Mouse (Mus musculus) liver, embryonic 16.5 days (tissue): ENCODE results near the gene Atp1a1. TPM values are rescaled to one million over a fixed set of nuclear protein-coding genes. Genes with fewer than 3 reads are reported as not detected.

ENCODE experiments used
- ATAC-seq: fragments of 200-750 bp; cut with Nextera tagmentation; 2 replicates; pipeline ENCODE4 v1.8.0; 2017; ENCODE audit warnings: low read depth, mild to moderate bottlenecking, moderate number of reproducible peaks, moderate library complexity
- H3K27ac ChIP-seq: fragments of 300-500 bp; sonication (generic); 2 replicates; pipeline ENCODE4 v1.5.1; 2014; ENCODE audit warnings: mild to moderate bottlenecking, low read length
- H3K27me3 ChIP-seq: fragments of 300-500 bp; sonication (generic); 2 replicates; pipeline ENCODE4 v1.6.1; 2014; ENCODE audit warnings: low read depth, low read length, mixed read lengths; ENCODE audit not compliant: control insufficient read depth, insufficient read depth
- H3K36me3 ChIP-seq: fragments of 300-500 bp; sonication (generic); 2 replicates; pipeline ENCODE4 v1.6.1; 2014; ENCODE audit warnings: mild to moderate bottlenecking; ENCODE audit not compliant: control insufficient read depth, insufficient read depth
- H3K4me1 ChIP-seq: fragments of 300-500 bp; sonication (generic); 2 replicates; pipeline ENCODE4 v1.6.1; 2014; ENCODE audit warnings: low read depth, low read length, mixed read lengths; ENCODE audit not compliant: control insufficient read depth
- H3K4me2 ChIP-seq: fragments of 300-500 bp; sonication (generic); 2 replicates; pipeline ENCODE4 v1.6.1; 2014; ENCODE audit warnings: low read depth, low read length, mixed read lengths
- H3K4me3 ChIP-seq: fragments of 300-500 bp; sonication (generic); 2 replicates; pipeline ENCODE4 v1.5.1; 2014; ENCODE audit warnings: low read depth, mild to moderate bottlenecking, low read length
- H3K9ac ChIP-seq: fragments of 300-500 bp; sonication (generic); 2 replicates; pipeline ENCODE4 v1.6.1; 2014; ENCODE audit warnings: low read depth, low read length
- H3K9me3 ChIP-seq: fragments of 300-500 bp; sonication (generic); replicated peaks from 2 replicates; pipeline ENCODE4 v1.6.1; 2016; ENCODE audit warnings: low read length; ENCODE audit not compliant: control insufficient read depth
- WGBS: fragments of 180-500 bp; shearing (Covaris S2); extraction: QIAGEN DNeasy Blood & Tissue Kit; methylation state at CpG from one replicate; pipeline ENCODE4 v1.1.7; 2014; ENCODE audit not compliant: insufficient replicate concordance; 5-methylcytosine and 5-hydroxymethylcytosine counted together
- polyA plus RNA-seq: library from polyadenylated mRNA; unstranded; fragments of >200 nt; fragmentation: Nextera tagmentation; extraction: Ambion mirVana; gene quantifications from 2 replicates; pipeline ENCODE4 v1.2.1, GENCODE M21; 2015

The Atp1a1 gene
- polyA plus RNA-seq, 1 experiment from 2014 or later = 45.4 TPM

GRCm38 (mm10) chr3:101570747-101571514, 33.6 kb downstream of the Atp1a1 start:
- 71% methylated on average over 6 of the region's 6 CpGs for WGBS
- ATAC-seq = peak; percentile 35; the same call in 1 of the 2 replicates
- H3K4me2 ChIP-seq = no peak overlapping the region

DNA sequence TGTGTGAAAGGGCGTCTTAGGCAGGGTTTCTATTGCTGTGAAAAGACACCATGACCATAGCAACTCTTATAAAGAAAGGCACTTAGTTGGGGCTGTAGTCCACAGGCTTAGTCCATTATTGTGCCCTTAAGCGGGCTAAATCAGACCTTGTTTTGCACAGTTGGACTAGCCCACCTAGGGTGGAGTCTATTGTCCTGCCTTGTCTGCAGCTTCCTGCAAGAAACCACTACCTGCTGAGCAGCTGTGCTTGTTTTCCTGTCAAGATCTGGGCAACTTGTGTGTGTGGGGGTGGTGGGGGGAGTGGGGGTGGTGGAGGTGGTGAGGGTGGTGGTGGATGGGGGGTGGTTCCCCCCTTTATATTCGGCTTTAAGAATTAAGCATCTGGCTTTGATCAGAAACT, 34.2 kb downstream of the Atp1a1 start:
- H3K4me1 ChIP-seq = no peaks in the 10 kb centered on the region
- H3K9ac ChIP-seq = no peak overlapping the region
- no peaks in the 10 kb centered on the region for H3K27me3 ChIP-seq
- H3K4me2 ChIP-seq = no peak overlapping the region
- H3K36me3 ChIP-seq = no peaks in the 10 kb centered on the region
- H3K27ac ChIP-seq = no peak overlapping the region
- ATAC-seq = no peak
- H3K9me3 ChIP-seq = no peaks in the 10 kb centered on the region
- WGBS = 73% methylated on average over 3 of the region's 3 CpGs
- no peak overlapping the region for H3K4me3 ChIP-seq

More at GRCm38 (mm10) chr3:101570747-101571514, 33.6 kb downstream of the Atp1a1 start:
- H3K27me3 ChIP-seq = no peaks in the 10 kb centered on the region
- no peak overlapping the region for H3K9ac ChIP-seq
- no peaks in the 10 kb centered on the region for H3K9me3 ChIP-seq
- no peak overlapping the region for H3K27ac ChIP-seq
- no peak overlapping the region for H3K4me3 ChIP-seq
- H3K4me1 ChIP-seq = no peaks in the 10 kb centered on the region
- H3K36me3 ChIP-seq = peaks cover 3% of the 10 kb centered on the region; the same call in 1 of the 2 replicates

DNA sequence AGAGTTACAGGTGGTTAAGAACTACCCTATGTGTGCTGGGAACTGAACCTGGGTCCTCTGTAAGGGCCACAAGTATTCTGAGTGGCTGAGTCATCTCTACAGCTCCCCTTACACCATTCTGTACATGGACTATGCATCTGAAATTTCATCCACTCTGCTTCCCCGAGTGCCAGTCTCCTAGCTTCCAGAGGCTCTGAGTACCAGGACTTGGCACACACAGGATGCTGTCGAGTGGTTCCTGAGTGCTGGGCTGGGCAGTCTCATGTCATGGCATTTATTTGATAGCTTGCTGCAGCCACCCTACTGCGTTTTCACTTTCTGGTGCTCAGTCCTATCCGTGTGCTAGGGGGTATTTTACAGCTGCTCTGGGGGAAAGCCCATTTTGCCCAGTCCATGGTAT, 35.9 kb downstream of the Atp1a1 start:
- no peak for ATAC-seq
- H3K9me3 ChIP-seq = no peaks in the 10 kb centered on the region
- no peak overlapping the region for H3K4me3 ChIP-seq
- no peak overlapping the region for H3K4me2 ChIP-seq
- no peaks in the 10 kb centered on the region for H3K4me1 ChIP-seq
- whole genome bisulfite sequencing = 67% methylated on average over 4 of the region's 4 CpGs
- H3K27me3 ChIP-seq = no peaks in the 10 kb centered on the region
- no peak overlapping the region for H3K9ac ChIP-seq
- H3K36me3 ChIP-seq = no peaks in the 10 kb centered on the region
- no peak overlapping the region for H3K27ac ChIP-seq

DNA sequence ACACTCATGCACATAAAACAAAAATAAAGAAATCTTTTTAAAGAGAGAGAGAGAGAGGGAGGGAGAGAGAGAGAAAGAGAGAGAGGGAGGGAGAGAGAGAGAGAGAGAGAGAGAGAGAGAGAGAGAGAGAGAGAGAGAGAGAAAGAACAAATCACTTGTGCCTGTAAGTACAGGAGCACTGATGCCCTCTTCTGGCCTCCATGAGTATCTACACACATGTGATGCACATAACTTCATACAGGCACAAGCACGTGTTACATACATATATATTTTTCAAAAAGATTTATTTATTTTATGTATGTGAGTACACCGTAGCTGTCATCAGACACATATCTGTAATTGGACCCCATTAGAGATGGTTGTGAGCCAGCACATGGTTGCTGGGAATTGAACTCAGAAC, 40.5 kb downstream of the Atp1a1 start:
- WGBS = 92% methylated on average over 2 of the region's 2 CpGs
- Histone ChIP-seq H3K27me3 (no peaks in the 10 kb centered on the region), H3K4me1 (peaks cover 19% of the 10 kb centered on the region), H3K27ac (no peak overlapping the region), H3K9ac (no peak overlapping the region), H3K4me2 (no peak overlapping the region), H3K36me3 (no peaks in the 10 kb centered on the region), H3K4me3 (no peak overlapping the region), H3K9me3 (no peaks in the 10 kb centered on the region)
- ATAC-seq = no peak

GRCm38 (mm10) chr3:101562510-101563209, 41.8 kb downstream of the Atp1a1 start:
- Histone ChIP-seq H3K9ac (no peak overlapping the region), H3K27ac (peak overlapping the region; percentile 41), H3K36me3 (no peaks in the 10 kb centered on the region), H3K4me1 (peaks cover 19% of the 10 kb centered on the region), H3K9me3 (no peaks in the 10 kb centered on the region), H3K27me3 (no peaks in the 10 kb centered on the region), H3K4me3 (no peak overlapping the region), H3K4me2 (peak overlapping the region; percentile 18; the same call in 1 of the 2 replicates)
- ATAC-seq = peak; percentile 83
- WGBS = 23% methylated on average over 10 of the region's 10 CpGs

DNA sequence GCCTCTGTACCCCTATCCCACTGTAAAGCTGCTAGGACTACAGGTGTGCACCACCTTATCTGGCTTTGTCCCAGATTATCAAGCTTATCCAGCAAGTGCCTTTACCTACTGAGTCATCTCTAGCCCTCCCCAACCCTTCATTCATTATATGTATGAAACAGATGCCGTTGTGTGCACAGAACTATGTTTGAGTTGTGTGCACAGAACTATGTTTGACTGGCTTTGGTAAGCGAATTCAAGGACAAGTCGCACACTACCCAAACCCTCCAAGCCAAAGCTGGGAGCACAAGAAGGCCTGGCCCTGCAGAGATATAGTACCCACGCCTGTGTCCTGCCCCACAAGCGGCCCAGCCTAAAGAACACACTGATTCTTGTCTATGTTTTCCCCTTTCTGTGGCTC, 42.5 kb downstream of the Atp1a1 start:
- H3K36me3 ChIP-seq = no peaks in the 10 kb centered on the region
- no peak overlapping the region for H3K4me2 ChIP-seq
- H3K4me1 ChIP-seq = peaks cover 19% of the 10 kb centered on the region
- H3K9me3 ChIP-seq = no peaks in the 10 kb centered on the region
- H3K27me3 ChIP-seq = no peaks in the 10 kb centered on the region
- H3K4me3 ChIP-seq = no peak overlapping the region
- 51% methylated on average over 5 of the region's 5 CpGs for WGBS
- no peak overlapping the region for H3K9ac ChIP-seq
- H3K27ac ChIP-seq = 0 out of 2 replicates have a peak overlapping the region, but pooled peaks have one; percentile 11
- ATAC-seq = no peak

DNA sequence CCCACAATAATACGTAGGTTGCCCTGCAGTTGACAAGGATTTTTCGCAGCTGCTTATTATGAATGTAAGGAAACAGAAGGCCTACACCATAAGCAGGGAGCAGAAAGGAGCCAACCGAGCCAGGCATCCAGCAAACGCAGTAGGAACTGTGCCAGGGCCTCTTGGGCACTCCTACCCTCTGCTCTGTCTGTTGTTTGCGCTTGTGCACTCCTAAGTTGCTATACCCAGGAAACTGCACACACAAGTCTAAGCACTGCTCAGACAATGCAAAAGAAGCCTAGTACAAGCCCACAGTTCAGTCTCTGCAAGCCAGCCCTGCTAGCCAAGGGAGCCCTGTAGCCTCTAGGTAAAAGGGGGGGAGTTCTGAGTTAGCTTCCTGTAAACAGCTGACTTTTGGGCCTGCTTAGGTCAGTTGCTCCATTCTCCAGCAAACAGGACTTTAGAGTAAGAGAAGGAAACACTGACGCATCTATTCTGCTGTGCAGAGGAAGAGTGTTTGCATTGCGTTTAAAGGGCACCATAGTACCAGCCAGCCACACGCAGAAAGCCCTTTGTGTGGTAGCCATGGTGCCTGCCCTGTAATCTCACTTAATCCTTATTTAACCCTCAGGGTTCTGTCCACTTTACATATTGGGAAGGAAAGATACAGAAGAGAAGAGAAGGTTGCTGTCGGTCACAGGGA, 43.5 kb downstream of the Atp1a1 start:
- Histone ChIP-seq H3K9me3 (no peaks in the 10 kb centered on the region), H3K4me2 (no peak overlapping the region), H3K27ac (no peak overlapping the region), H3K4me3 (no peak overlapping the region), H3K4me1 (peaks cover 19% of the 10 kb centered on the region), H3K36me3 (no peaks in the 10 kb centered on the region), H3K9ac (no peak overlapping the region), H3K27me3 (no peaks in the 10 kb centered on the region)
- no peak for ATAC-seq
- 80% methylated on average over 9 of the region's 9 CpGs for WGBS

- Histone ChIP-seq H3K36me3 (no peaks in the 10 kb centered on the region), H3K4me2 (no peak overlapping the region), H3K27me3 (no peaks in the 10 kb centered on the region), H3K4me3 (no peak overlapping the region), H3K9me3 (no peaks in the 10 kb centered on the region), H3K4me1 (peaks cover 21% of the 10 kb centered on the region), H3K9ac (no peak overlapping the region), H3K27ac (no peak overlapping the region)
- no peak for ATAC-seq
- 68% methylated on average over 2 of the region's 2 CpGs for WGBS
Measured at GRCm38 (mm10) chr3:101556712-101557111, 47.8 kb downstream of the Atp1a1 start.
